Mouse (Mus musculus) testis, adult 2 months (tissue): ENCODE data around the gene Ephb4. TPM values are rescaled to one million over a fixed set of nuclear protein-coding genes. Genes with fewer than 3 reads are reported as not detected.

Source experiments
- H3K27ac ChIP-seq: fragments of 200-500 bp; 2 replicates; pipeline ENCODE4 v1.5.1; 2012; ENCODE audit warnings: low read depth, low read length; ENCODE audit not compliant: control insufficient read depth, insufficient read depth
- H3K27me3 ChIP-seq: fragments of 200-500 bp; 2 replicates; pipeline ENCODE4 v1.6.1; 2012; ENCODE audit warnings: mild to moderate bottlenecking, low read length, moderate library complexity; ENCODE audit not compliant: control insufficient read depth, insufficient read depth
- H3K36me3 ChIP-seq: fragments of 200-500 bp; 2 replicates; pipeline ENCODE4 v1.6.1; 2012; ENCODE audit warnings: mild to moderate bottlenecking, low read length; ENCODE audit not compliant: control insufficient read depth, insufficient read depth
- H3K4me1 ChIP-seq: fragments of 200-500 bp; 2 replicates; pipeline ENCODE4 v1.6.1; 2012; ENCODE audit warnings: low read length; ENCODE audit not compliant: control insufficient read depth, insufficient read depth
- H3K4me3 ChIP-seq: fragments of 200-500 bp; 2 replicates; pipeline ENCODE4 v1.5.1; 2012; ENCODE audit warnings: low read depth, mild to moderate bottlenecking, low read length, moderate library complexity, mixed read lengths; ENCODE audit not compliant: control insufficient read depth
- CTCF ChIP-seq: fragments of 200-500 bp; IDR thresholded peaks from 2 replicates; pipeline ENCODE4 v1.5.1; 2012; ENCODE audit warnings: low read depth, mild to moderate bottlenecking, inconsistent platforms, low read length, moderate library complexity; ENCODE audit not compliant: control insufficient read depth, insufficient read depth, insufficient replicate concordance
- POLR2A ChIP-seq: fragments of 200-500 bp; IDR thresholded peaks from 2 replicates; pipeline ENCODE4 v1.6.1; 2012; ENCODE audit warnings: low read depth, mild to moderate bottlenecking, inconsistent platforms, low read length, moderate library complexity; ENCODE audit not compliant: control insufficient read depth
- polyA plus RNA-seq: library from polyadenylated mRNA; depleted of rRNA; stranded (reverse); fragments of >200 nt; gene quantifications from 2 replicates; pipeline ENCODE4 v1.2.3, GENCODE M21; 2012; rRNA removed

The Ephb4 gene
- polyA plus RNA-seq, 1 experiment: 1.8 TPM

- Histone ChIP-seq H3K27ac (no peak overlapping the region), H3K4me1 (no peaks in the 10 kb centered on the region), H3K36me3 (no peaks in the 10 kb centered on the region), H3K4me3 (no peak overlapping the region), H3K27me3 (no peaks in the 10 kb centered on the region)
- TF ChIP-seq POLR2A (no peak), CTCF (no peak)
Observed at GRCm38 (mm10) chr5:137411235-137411634, 61.3 kb downstream of the Ephb4 start.

- H3K36me3 ChIP-seq: no peaks in the 10 kb centered on the region
- H3K4me1 ChIP-seq: no peaks in the 10 kb centered on the region; the same call in 1 of the 2 replicates
- no peak overlapping the region for H3K4me3 ChIP-seq
- H3K27ac ChIP-seq: no peak overlapping the region
- no peaks in the 10 kb centered on the region for H3K27me3 ChIP-seq
- TF ChIP-seq POLR2A (no peak), CTCF (no peak)
Observed at GRCm38 (mm10) chr5:137414253-137414652, 64.3 kb downstream of the Ephb4 start.

GRCm38 (mm10) chr5:137419105-137419504, 69.2 kb downstream of the Ephb4 start:
- no peak overlapping the region for H3K27ac ChIP-seq
- H3K4me1 ChIP-seq: no peaks in the 10 kb centered on the region; the same call in 1 of the 2 replicates
- no peaks in the 10 kb centered on the region for H3K27me3 ChIP-seq
- H3K36me3 ChIP-seq: no peaks in the 10 kb centered on the region
- TF ChIP-seq POLR2A (no peak), CTCF (no peak)
- no peak overlapping the region for H3K4me3 ChIP-seq

- no peaks in the 10 kb centered on the region; the same call in 1 of the 2 replicates for H3K4me1 ChIP-seq
- H3K27me3 ChIP-seq: no peaks in the 10 kb centered on the region
- H3K4me3 ChIP-seq: no peak overlapping the region
- TF ChIP-seq POLR2A: no peak
- no peak for TF ChIP-seq CTCF
- H3K27ac ChIP-seq: no peak overlapping the region
- no peaks in the 10 kb centered on the region for H3K36me3 ChIP-seq
Observed at GRCm38 (mm10) chr5:137419841-137420240, 69.9 kb downstream of the Ephb4 start.

GRCm38 (mm10) chr5:137425648-137426047, 75.7 kb downstream of the Ephb4 start:
- H3K36me3 ChIP-seq: no peaks in the 10 kb centered on the region
- TF ChIP-seq CTCF: no peak
- no peak for TF ChIP-seq POLR2A
- H3K4me1 ChIP-seq: no peaks in the 10 kb centered on the region
- no peak overlapping the region for H3K27ac ChIP-seq
- H3K27me3 ChIP-seq: no peaks in the 10 kb centered on the region
- no peak overlapping the region for H3K4me3 ChIP-seq

Other genes starting within 250 kb of the Ephb4 start
- gene Trim56, start 233.9 kb upstream of the Ephb4 start, polyA plus RNA-seq: 0.58 and 0.76 TPM in 2 replicates
- 24.7 and 26.0 TPM in 2 replicates for gene Muc3, start 200.8 kb upstream of the Ephb4 start, polyA plus RNA-seq
- 1.2 and 1.4 TPM in 2 replicates for gene Muc3a, start 137.7 kb upstream of the Ephb4 start, polyA plus RNA-seq
- gene Ache, start 62.6 kb upstream of the Ephb4 start, polyA plus RNA-seq: 0.09 and 0.30 TPM in 2 replicates
- 1.6 and 1.7 TPM in 2 replicates for gene Ufsp1, start 55.5 kb upstream of the Ephb4 start, polyA plus RNA-seq
- 174 and 178 TPM in 2 replicates for gene Srrt, start 42.4 kb upstream of the Ephb4 start, polyA plus RNA-seq
- 4.1 and 5.2 TPM in 2 replicates for gene Trip6, start 35.7 kb upstream of the Ephb4 start, polyA plus RNA-seq
- gene Slc12a9, start 16.5 kb upstream of the Ephb4 start, polyA plus RNA-seq: 3.6 and 4.4 TPM in 2 replicates
- 10.2 and 11.5 TPM in 2 replicates for gene Zan, start 127.0 kb downstream of the Ephb4 start, polyA plus RNA-seq
- 10.2 and 12.7 TPM in 2 replicates for gene Pop7, start 152.4 kb downstream of the Ephb4 start, polyA plus RNA-seq
- gene Gigyf1, start 168.4 kb downstream of the Ephb4 start, polyA plus RNA-seq: 11.5 and 12.0 TPM in 2 replicates
- gene Epo, start 183.1 kb downstream of the Ephb4 start, polyA plus RNA-seq: not detected in 2 replicates
- 369 and 402 TPM in 2 replicates for gene Gnb2, start 183.4 kb downstream of the Ephb4 start, polyA plus RNA-seq
- 0.25 TPM in 2 replicates for gene Actl6b, start 203.4 kb downstream of the Ephb4 start, polyA plus RNA-seq
- 4.5 and 5.2 TPM in 2 replicates for gene Tfr2, start 219.7 kb downstream of the Ephb4 start, polyA plus RNA-seq